Mouse (Mus musculus) right cerebral cortex, postnatal 14 days (tissue): ENCODE measurements at regions not wholly inside any gene's neighbourhood (a gene's known extent, or its start where the extent isn't known, plus 50 kb on each side); places are given as distances from the start of the nearest gene placed in this dataset.

ENCODE experiments used
- DNase-seq: peaks from one replicate; pipeline ENCODE4 v3.0.0; 2022

- DNase-seq = no peak
These were observed 92.1 kb upstream of the Barx2 start for GRCm38 (mm10) chr9:32005348-32005747.

GRCm38 (mm10) chr9:32006350-32006749 is 93.1 kb upstream of the Barx2 start:
- no peak for DNase-seq

- no peak for DNase-seq
These were observed 97.9 kb upstream of the Barx2 start for GRCm38 (mm10) chr9:32010953-32011770.

- DNase-seq = no peak
These were observed 99.7 kb upstream of the Arhgap32 start for GRCm38 (mm10) chr9:32016286-32016685.

GRCm38 (mm10) chr9:32018020-32018419 is 97.9 kb upstream of the Arhgap32 start:
- no peak for DNase-seq

GRCm38 (mm10) chr9:32019786-32020185 is 96.2 kb upstream of the Arhgap32 start:
- DNase-seq = no peak

GRCm38 (mm10) chr9:32020942-32021731 is 94.8 kb upstream of the Arhgap32 start:
- no peak for DNase-seq

GRCm38 (mm10) chr9:32021755-32022154 is 94.2 kb upstream of the Arhgap32 start:
- no peak for DNase-seq

- DNase-seq = no peak
These were observed 92.9 kb upstream of the Arhgap32 start for GRCm38 (mm10) chr9:32022996-32023395.

- DNase-seq = no peak
These were observed 91.2 kb upstream of the Arhgap32 start for GRCm38 (mm10) chr9:32024767-32025166.

- DNase-seq = no peak
These were observed 88.0 kb upstream of the Arhgap32 start for GRCm38 (mm10) chr9:32027962-32028361.

- no peak for DNase-seq
These were observed 86.9 kb upstream of the Arhgap32 start for GRCm38 (mm10) chr9:32029001-32029400.

GRCm38 (mm10) chr9:32029786-32030185 is 86.2 kb upstream of the Arhgap32 start:
- DNase-seq = no peak

GRCm38 (mm10) chr9:32030203-32030602 is 85.7 kb upstream of the Arhgap32 start:
- no peak for DNase-seq

GRCm38 (mm10) chr9:32031950-32032453 is 83.9 kb upstream of the Arhgap32 start:
- peak; percentile 81 for DNase-seq

GRCm38 (mm10) chr9:32032521-32033185 is 83.3 kb upstream of the Arhgap32 start:
- peak; percentile 54 for DNase-seq

- no peak for DNase-seq
These were observed 82.0 kb upstream of the Arhgap32 start for GRCm38 (mm10) chr9:32033937-32034336.

GRCm38 (mm10) chr9:32039999-32040398 is 75.9 kb upstream of the Arhgap32 start:
- DNase-seq = no peak

- DNase-seq = no peak
These were observed 72.6 kb upstream of the Arhgap32 start for GRCm38 (mm10) chr9:32043344-32043743.

- DNase-seq = no peak
These were observed 69.1 kb upstream of the Arhgap32 start for GRCm38 (mm10) chr9:32046791-32047190.

GRCm38 (mm10) chr9:32048941-32049340 is 67.0 kb upstream of the Arhgap32 start:
- DNase-seq = no peak

GRCm38 (mm10) chr9:32049546-32049945 is 66.4 kb upstream of the Arhgap32 start:
- DNase-seq = no peak

- DNase-seq = no peak
These were observed 61.9 kb upstream of the Arhgap32 start for GRCm38 (mm10) chr9:32053886-32054615.
